Mouse (Mus musculus): ENCODE data around the gene Arhgef1. TPM values are rescaled to one million over a fixed set of nuclear protein-coding genes. Genes with fewer than 3 reads are reported as not detected.
"Not testable (repeated sequence)": the region's sequence is repeated elsewhere in the genome, so short reads cannot be mapped to it uniquely, and the experiment has no call there.

Arhgef1 gene
- polyA plus RNA-seq, 2 experiments from 2014 or later: 166 to 183 TPM

DNA sequence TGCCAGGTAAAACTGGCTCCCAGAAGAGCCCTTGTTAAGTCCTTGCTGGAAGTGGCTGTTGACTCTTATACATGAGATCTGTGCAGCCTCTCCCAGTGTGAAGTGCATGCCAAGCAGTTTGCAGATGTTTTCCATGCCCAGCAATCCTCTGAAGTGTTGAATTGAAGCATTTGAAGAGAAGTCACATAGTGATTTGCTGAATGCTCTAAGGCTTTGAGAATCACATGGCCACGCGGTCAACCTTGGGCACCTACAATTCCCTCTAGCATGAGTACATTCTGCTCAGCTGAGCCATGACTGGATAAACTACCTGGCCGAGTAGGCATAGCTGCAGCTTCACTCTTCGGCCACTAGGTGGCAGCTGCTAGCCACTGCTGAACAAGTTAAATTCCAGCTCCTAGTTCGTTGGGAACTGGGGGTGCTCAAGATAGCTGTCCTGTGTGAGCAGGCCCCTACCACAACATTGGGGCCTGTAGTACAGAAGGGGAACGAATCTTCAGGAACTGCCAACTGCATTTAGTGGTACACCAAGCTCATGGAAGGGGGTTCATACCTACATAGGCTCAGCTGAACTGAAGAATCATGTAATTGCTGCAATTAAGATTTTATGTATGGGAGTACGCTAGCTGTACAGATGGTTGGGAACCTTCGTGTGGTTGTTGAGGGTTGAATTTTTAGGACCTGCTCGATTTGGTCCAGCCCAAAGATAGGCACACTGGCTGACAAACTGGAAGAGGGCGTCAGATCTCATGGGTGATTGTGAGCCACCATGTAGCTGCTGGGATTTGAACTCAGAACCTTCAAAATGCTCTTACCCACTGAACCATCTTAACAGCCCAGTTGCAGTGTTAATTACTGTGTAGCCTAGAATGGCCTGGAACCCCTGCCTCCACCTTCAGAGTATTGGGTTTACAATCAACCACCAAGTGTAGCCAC, 12.2 kb upstream of the Arhgef1 start:
- ATAC-seq: peak; percentile 74

DNA sequence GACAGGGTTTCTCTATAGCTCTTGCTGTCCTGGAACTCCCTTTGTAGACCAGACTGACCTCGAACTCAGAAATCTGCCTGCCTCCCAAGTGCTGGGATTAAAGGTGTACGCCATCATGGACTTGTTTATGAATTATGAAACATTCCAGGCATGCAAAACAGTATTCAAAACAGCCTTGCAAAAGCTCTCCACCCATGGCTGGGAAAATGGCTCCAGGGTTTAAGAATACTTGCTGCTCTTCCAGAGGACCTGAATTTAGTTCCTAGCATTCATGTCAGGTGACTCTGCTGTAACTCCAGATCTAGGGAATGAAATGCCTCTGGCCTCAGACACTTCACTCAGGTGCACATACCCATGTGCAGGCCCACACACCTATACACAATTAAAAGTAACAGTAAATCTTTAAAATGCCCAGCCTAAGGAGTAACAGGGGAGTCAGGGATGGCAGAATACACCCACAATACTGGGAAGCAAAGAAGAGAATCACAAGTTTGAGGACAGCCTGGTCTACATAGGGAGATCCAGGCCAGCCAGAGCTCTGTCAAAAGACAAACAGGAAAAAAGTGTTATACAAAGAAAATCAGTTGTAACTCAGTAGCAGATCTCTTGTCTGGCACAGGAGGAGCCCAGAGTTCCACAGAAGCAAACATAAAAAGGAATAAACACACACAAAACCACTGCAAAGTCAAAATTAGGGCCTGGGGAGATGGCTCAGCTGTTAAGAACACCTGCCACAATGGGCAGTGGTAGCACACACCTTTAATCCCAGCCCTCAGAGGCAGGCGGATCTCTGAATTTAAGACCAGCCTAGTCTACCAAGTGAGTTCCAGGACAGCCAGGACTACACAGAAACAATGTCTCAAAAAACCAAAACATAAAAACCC, 11.2 kb upstream of the Arhgef1 start:
- ATAC-seq: peak; percentile 9

DNA sequence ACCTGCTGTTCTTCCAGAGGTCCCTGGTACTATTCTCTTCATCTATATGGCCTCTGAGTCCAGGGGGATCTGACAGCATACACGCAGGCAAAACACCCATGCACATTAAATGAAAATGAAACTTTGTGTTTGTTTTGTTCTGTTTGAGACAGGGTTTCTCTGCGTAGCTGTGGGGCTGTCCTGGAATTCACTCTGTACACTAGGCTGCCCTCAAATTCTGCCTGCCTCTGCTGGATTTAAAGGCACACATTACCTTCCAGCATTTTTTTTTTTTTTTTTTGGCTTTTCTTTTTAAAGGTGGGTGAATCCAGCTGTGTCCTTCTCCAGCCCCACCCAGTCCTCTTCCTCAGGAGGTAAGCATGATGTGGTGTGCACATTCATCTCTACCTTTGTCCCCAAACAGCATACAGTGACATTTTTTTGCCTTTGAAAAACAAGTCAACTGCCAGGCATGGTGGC, 10.6 kb upstream of the Arhgef1 start:
- peak; percentile 56 for ATAC-seq

DNA sequence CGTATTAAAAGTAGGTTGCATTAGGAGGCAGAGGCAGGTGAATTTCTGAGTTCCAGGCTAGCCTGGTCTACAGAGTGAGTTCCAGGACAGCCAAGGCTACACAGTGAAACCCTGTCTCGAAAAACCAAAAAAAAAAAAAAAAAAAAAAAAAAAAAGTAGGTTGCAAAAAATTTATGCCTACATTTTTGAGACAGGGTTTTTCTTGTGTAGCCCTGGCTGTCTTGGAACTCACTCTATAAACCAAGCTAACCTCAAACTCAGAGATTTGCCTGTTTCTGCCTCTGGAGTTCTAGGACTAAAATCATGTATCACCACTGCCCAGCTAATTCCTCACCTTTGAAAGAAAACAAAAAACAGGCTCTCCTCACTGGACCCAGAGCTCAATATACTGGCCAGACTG, 7.0 kb upstream of the Arhgef1 start:
- ATAC-seq: not testable (repeated sequence)

DNA sequence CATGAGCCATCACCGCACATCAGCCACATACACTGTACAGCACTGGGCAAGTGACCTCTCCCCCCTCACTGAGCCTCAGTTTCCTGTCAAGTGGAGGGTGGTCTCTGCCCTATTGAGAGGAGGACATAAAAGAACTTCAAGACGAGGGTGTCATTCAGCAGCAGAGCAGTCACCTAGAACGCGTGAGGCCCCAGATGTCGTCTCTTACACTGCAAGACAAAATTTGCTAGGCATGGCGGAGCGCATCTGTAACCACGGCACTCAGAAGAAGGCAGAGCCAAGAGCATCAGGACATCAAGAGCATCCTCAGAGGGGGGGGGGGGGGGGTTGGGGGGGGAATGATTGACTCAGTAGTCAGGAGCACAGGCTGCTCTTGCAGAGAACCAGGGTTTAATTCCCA, 6.4 kb upstream of the Arhgef1 start:
- no peak for ATAC-seq

DNA sequence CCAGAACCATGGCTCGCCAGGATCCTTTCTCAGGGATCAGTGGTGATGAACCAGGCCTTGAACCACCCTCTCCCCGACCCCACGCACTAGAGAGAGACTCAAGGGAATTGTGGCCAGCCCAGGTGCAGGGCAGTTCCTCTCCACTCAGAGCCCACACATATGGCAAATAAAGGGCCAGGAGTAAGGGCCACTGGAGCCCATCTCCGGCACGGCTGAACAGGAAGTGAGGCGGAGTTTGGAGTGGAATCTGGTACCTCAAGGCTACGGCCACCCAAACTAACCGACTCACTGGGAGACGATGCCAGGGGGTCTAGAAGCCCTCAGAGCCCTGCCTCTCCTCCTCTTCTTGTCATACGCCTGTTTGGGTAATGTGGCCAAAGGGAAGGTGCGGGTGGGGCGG, 5.5 kb upstream of the Arhgef1 start, which contains the start of gene Cd79a:
TSS of gene Cd79a (plus strand) at position 158 of the 400 bp plus-strand sequence.
- ATAC-seq: no peak

DNA sequence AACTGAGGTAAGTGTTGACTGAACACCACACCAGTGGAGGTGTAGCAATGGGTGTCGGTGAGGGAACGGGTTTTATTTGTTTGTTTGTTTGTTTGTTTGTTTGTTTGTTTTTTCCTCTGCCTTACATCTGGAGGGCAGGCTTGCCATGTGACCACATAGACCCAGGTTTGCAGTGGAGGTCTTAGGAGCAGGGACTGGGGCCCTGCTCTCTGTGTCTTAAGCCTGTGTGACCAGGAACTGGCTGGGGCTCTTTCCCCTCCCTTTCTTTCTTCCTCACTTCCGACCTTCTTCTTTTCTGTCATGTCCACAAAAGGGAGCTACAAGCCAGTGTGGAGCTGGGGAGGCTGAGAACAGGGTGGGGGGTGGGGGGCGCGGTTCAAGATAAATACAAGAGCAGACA, 4.8 kb upstream of the Arhgef1 start:
- no peak for ATAC-seq

DNA sequence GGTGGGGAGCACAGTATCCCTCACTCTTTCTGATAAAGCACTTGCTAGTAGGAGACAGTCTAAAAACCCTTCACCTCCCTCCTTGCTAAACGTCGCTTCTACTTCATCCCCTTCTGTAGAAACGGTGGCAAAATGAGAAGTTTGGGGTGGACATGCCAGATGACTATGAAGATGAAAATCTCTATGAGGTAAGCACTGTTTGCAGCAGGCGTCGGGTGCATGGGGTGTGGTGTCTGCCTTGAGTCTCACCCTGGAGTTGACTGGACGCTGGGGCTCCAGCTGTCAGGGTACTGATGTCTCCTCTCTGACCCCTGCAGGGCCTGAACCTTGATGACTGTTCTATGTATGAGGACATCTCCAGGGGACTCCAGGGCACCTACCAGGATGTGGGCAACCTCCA, 1.6 kb upstream of the Arhgef1 start:
- no peak for ATAC-seq

DNA sequence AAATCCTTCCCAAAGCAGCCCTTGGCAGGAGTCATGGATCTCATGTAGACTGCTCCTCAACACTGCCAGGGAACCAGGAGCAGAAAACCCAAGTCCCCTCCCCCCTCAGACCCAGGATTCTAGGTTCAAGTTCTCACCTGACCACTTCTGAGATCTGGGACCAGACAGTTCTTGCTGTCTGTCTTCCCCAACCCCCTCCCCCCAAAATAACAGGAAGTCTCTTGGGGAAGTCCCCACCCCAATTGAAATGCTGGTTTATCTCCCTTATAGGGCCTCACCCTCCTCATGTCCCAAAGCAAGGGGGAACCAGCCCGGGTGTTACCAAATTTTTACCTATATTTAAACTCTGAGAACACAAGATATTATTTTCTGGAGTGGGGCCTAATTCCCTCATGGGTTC, 870 bp upstream of the Arhgef1 start:
- ATAC-seq: peak; percentile 44

DNA sequence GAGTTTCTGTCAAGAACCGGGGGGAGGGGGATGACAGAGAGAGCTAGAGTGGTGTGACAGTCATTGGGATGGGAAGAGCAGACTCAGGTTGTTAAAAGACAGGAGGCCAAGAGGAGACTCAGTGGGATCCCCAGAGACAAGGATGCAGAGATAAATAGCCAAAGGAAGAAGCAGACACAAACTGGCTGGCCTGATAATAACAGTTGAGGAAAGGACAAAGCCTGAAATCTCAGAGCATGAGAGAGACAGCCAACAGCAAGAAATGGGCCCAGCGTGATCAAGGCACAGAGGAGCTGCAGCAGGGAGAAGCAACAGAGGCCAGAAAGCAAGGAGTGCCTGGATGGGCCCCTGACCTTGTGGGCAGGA, 465 bp upstream of the Arhgef1 start:
- ATAC-seq: no peak

DNA sequence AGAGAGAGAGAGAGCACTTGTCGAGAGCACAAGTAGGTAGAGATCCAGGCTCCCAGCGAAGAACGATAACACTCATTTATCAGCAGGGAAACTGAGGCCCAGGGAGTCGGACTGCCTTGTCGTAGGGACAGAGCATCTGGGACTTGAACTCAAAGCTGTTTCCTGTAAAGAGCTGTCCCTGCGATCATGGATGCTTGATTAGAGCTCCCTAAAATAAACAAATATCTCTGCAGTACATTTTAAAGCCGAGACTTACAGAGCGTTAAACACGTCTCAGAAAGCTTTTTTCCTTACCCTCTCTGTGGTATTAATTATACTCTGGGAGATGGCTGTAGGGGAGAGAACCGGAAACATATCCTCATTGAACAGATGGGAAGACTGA, 723 bp downstream of the Arhgef1 start:
- ATAC-seq: no peak

DNA sequence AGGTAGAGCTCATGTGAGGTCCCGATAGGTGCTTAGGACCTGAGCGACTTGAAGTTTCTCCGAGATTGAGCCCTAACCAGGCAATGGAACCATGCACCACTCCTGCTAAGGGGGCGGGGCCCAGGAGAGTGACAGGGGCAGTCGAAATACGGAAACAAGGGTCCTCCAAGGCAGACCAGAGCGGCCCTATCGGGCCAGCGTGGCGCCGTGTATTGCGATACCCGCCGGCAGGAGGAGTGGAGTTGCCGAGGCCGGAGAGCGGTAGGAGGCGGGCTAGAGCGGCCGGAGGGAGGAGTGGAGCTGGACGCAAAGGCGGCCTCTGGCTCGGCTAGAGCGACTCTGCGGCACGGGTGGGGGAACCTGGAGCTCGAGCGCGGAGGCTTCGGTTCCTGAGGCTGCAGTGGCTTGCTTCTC, 1.4 kb downstream of the Arhgef1 start:
- peak; percentile 74 for ATAC-seq

DNA sequence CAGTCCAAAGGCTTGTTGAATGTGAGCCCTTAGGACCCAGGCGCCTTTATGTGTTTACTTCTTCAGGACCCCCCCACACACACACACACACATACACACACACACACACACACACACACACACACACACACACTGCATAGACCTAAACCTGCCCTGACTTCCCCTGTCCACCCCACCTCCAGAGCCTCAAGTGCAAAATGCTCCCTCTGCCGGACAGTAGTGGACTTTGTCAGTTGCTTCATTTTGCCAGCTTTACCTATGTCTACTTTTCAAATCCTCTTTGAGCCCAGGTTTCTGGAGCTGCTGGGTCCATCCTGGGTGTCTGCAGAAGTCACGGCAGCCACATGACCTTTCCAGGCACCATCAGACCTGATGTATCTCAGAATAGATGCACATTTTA, 2.2 kb downstream of the Arhgef1 start:
- no peak for ATAC-seq

DNA sequence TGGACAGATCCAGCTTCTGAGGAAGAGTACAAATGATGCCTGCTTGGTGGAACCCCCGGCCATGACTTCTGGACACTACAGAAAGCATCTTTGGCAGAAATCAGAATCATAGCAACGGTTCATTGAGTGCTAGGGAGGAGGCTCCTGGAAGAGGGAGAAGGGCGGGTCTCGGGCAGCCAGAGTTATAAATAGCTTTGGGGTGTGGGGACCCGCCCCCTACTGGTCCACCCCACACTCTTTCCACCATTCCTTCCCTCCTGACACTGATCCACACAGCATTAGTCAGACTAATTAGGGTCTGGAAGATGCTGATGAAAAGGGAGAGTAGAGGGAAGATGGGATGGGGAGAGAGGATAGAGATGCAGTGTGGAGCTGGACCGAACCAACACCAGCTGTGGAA, 3.8 kb downstream of the Arhgef1 start:
- no peak for ATAC-seq

DNA sequence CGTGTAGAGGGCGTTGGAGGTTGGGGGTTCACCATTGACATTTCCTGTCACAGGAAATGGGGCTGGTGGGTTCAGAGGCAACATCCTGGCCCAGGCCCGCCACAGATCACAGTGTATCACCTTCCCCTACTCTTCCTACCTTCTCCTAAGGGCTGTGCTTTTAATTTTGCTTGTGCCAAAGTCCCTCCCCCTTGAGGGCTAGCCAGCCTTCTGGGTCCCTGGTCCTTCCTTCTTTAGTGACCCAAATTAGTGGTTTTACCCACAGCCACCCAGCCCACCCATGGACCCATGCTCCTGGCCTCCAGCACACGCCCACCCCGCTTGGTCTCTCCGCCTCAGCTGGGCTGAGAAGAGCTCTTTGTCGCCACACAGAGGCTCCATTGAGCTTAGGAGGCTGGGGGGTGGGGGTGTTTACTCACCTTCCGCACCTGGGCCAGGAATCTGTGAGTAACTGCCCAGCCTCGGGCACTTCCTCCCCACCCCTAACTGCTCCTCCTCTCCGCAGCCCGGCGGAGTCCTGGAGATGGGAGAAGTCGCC, 4.6 kb downstream of the Arhgef1 start:
- peak; percentile 71 for ATAC-seq

DNA sequence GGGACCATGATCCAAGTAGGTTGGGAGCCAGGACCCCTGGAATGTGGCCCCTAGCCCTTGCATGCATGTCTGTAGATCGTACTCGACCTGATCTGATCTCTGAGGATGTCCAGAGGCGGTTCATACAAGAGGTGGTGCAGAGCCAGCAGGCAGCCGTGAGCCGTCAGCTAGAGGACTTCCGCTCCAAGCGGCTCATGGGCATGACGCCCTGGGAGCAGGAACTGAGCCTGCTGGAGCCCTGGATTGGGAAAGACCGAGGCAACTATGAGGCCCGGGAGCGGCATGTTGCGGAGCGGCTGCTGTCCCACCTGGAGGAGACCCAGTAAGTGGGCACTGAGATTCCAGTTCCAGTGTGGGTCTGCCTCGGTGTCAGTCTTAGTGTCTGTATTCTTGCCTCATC, 9.8 kb downstream of the Arhgef1 start:
- no peak for ATAC-seq

DNA sequence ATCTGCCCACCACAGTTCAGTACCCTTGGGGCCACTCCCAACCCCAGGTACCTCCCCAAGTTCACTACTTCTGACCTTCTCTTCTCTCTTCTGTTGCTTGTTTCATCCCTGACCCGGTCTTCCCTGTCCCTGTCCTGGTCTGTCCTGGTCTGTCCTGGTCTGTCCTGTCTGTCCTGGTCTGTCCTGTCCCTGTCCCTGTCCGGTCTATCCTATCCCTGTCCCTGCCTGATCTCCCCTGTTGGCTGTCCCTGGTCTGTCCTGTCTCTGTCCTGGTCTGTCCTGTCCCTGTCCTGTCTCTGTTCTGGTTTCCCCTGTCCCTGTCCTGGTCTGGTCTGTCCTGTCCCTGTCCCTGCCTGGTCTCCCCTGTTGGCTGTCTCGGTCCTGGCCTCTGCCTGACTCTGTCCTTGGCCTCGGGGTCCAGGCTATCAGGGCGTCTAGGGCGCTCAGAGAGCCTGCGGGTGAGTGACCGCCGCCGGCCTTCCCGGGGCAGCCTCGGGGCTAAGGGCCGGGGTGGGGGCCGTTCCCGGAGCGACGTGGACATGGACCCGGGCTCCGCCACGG, 16.1 kb downstream of the Arhgef1 start:
- no peak for ATAC-seq

DNA sequence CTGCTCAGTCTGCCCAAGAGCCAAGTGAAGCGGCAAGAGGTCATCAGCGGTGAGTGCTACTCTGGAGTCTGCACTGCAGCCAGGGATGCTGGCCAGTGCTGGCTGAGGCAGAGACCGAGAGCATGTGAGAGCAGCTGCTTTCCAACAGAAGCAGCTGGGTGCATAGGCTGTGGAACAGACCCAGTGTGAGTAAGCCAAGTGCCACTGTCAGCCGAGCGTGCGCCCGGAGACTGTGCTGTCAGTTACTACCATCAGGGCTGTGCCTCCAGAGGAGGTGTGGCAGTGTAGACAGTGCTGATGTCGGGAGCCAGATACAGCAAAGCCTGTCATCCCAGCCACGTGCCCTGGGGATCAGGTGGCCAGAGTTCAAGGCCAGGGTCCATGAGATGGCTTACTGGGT, 17.0 kb downstream of the Arhgef1 start:
- peak; percentile 29 for ATAC-seq

DNA sequence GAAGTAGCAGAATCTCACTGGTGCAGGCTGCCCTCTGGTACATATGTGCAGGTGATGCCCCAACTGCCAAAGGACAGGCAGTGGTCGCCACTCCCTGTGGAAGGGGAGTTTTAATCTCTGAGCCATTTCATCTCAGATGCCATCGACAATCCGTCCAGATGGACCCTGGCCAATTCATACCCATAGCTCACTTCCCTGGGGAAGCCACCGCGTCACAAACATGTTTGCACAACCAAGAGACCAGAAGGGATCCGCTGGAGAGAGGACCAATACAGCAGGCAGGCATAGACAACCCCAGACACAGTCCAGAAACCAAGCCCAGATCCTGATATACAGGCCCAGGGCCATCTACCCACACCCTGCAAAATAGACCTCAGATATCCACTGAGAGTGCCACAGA, 27.8 kb downstream of the Arhgef1 start:
- no peak for ATAC-seq

DNA sequence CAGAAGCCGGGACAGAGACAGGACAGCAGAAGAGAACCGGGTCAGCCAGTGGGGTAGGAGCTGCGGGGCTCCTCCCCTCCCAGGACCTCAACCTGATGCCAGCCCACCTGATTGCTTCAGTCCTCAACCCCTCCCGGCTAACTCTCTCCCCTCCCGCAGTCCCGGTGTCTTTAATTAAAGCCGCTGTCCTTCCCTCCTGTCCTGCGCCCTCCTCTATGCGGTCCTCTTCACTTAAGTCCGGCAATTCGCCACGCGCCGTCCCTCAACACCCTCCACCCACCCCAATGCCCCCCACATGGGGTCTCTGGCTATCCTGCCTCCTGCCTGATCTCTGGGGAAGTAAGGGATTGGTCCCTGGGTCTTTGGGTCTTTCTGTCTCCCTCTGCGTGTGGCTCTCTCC, 28.9 kb downstream of the Arhgef1 start:
- no peak for ATAC-seq

DNA sequence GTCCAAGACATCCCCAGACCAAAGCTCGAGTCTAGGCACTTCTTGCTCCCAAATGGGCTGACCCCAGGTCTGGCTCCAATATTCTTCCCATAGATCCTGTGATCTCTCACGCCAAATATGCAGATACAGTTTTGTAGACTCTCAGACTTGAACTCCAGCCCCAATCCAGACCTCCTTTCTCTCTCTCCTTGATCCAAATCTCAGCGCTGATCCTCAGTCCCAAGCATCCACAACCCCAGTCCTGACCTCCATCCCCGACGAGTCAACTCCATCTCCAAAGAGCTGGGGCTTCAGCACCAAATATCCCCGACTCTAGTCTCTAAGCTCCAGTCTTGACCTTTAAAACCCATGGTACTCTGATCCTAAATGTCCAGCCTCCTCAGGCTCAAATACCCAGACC, 40.9 kb downstream of the Arhgef1 start:
- no peak for ATAC-seq

DNA sequence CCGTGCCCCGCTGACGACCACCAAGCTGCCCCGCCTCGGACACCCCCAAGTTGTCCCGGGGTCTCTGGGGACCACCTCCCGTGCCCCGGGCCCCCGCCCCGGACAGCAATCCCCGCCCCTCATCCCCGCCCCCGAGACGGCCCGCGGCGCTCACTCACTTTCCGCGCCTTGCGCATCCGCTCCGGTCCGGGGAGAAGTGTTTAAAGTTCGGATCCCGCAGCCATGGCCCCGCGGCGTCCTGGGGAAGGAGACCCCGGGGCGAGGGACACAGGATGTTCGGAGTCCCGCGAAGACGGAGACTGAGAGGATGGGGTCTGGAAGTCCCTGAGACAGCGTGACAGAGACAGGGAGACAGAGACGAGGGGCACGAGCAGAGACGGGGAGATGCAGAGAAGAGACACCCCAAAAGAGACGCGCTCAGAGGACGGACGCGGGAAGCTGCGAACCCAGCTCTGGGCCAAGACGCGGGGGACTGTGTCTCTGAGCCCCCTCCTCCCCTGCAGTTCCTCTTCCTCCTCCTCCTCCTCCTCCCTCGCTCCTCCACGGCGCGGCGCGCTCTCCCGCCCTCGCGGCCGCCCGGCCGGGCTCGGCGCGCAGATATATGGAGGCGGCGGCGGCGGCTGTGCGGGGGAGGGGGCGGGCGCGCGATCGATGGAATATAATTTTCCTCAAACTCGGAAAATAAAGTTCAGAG, 41.7 kb downstream of the Arhgef1 start, which contains the start of gene Gm4881:
TSS of gene Gm4881 (minus strand) at position 238 of the 694 bp plus-strand sequence.
- peak; percentile 68 for ATAC-seq

All from CD4-positive, CD25-positive, alpha-beta regulatory T cell, adult 4 months (primary cell).